Mouse (Mus musculus): Measurements from ENCODE around the gene Tgtp1.
"Not testable (repeated sequence)": the region's sequence is repeated elsewhere in the genome, so short reads cannot be mapped to it uniquely, and the experiment has no call there.

The Tgtp1 gene

DNA sequence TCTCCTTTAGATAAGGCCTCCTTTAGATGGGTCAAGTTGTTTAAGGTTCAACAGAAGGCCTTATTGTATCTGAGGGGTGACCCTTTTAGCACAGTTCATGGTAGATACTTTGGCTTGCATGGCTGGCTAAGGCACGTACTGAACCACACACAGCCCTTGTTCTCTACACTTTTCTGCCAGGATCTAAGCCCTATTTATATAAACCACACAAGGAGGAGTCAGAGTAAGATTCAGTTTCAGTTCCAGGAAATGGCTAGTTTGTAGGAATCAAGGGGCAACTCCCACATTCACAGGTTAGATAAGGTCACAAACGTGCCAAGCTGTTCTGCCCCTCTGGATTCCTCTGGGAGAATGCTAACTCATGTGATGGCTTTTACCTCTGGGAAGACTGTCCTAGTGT is at the start of gene Tgtp1:
Tgtp1 (minus strand) TSS at position 155 of the 400 bp plus-strand sequence.
- CTCF ChIA-PET: not testable (repeated sequence)

DNA sequence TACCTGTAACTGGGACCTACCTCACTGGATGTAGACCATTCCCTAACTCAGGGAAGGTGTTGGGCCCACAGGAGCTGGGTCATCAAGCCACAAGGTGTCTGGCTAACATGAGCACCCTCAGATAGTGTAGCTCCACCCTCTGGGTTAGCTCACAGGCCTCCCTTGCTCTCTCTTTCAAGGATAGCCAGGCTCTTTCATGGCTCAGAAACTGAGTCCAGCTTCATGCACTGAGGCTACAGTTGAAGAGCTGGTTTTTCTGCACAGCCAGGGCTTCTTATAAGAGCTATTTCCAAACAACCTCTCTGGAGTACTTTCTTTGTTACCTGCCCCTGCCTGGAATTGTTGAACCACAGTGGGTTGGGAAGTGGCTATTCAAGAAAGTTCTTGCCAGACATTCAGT is 18.1 kb upstream of the Tgtp1 start:
- POLR2A ChIA-PET: not testable (repeated sequence)

More for the DNA sequence above, at the start of gene Tgtp1:
- POLR2A ChIA-PET: not testable (repeated sequence)

DNA sequence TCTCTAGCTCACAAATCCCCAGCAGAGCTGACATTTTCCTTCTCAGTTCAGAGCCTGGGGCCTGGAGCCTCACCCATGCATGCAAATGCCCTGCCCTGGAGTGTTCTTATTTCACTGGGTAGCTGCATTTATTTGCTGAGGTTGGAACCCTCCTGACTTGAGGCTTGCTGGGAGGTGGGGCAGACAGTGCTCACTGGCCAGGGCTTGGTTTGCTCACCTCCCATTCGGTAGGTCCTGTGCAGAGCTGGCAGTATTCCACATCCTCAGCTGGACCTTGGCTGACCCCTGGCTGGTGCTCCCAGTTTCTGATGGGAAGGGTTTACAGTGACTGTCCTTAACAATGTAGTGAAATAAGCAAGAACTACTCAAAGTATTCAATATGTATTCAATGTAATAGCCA is 12.8 kb upstream of the Tgtp1 start:
- CTCF ChIA-PET, POLR2A ChIA-PET: not testable (repeated sequence)

More for the DNA sequence above, 18.1 kb upstream of the Tgtp1 start:
- CTCF ChIA-PET: not testable (repeated sequence)

DNA sequence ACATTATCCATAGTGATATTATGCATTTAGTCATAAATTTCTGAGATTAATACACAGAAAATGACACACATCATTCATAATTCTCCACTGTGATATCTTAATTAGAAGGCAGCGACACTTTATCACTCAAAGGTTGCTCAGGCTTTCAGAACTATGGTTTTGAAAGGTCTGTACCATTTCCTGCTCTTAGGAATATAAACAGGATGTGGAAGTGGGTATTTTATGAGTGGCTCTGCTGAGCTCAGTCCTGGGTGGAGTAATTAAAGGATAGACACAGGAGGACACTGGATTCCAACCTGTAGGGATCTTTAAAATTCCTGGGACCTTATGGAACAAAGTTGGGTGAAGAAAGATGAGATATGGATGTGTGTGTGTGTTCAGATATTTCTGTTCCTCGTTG is 12.3 kb upstream of the Tgtp1 start:
- POLR2A ChIA-PET, CTCF ChIA-PET: not testable (repeated sequence)

DNA sequence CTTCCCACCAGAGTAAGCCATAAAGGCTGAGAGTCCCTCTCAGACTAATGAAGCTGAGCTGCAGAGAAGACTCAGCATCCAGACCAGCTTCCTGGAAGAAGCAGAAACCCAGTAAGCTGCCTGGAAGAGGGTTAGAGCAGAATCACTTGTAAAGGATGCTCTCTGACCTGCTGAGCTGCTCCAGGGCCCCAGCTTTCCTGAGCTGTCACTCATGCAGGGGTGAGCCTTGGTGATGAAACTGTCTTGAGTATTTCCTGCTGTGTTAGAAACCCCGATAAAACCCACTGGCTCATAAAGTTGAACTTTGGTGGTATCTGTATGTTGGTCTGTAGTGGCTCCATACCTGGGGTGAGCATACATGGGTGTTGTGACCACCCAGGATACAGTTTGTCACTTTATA is 6.4 kb upstream of the Tgtp1 start:
- POLR2A ChIA-PET: not testable (repeated sequence)

DNA sequence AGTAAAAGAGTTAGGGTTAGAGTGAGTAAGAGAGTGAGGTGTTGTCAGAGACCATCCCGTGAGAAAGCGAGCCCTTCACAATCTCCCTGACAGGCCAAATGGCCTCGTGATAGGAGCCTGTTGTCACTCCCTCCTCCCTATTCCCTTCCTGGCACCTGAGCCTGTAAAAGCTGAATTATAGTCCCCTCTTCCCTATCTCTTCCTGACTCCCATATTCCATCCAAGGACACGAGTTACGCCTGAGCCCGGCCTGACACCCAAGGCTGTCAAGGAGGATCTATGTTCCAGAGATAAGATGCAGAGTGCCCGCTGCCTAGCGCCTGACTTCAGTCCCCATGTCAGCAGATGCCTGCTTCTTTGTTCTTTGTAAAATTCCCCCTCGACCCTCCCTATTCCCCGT is 676 bp downstream of the Tgtp1 start:
- POLR2A ChIA-PET, CTCF ChIA-PET: not testable (repeated sequence)

More for the DNA sequence above, 6.4 kb upstream of the Tgtp1 start:
- CTCF ChIA-PET: not testable (repeated sequence)

DNA sequence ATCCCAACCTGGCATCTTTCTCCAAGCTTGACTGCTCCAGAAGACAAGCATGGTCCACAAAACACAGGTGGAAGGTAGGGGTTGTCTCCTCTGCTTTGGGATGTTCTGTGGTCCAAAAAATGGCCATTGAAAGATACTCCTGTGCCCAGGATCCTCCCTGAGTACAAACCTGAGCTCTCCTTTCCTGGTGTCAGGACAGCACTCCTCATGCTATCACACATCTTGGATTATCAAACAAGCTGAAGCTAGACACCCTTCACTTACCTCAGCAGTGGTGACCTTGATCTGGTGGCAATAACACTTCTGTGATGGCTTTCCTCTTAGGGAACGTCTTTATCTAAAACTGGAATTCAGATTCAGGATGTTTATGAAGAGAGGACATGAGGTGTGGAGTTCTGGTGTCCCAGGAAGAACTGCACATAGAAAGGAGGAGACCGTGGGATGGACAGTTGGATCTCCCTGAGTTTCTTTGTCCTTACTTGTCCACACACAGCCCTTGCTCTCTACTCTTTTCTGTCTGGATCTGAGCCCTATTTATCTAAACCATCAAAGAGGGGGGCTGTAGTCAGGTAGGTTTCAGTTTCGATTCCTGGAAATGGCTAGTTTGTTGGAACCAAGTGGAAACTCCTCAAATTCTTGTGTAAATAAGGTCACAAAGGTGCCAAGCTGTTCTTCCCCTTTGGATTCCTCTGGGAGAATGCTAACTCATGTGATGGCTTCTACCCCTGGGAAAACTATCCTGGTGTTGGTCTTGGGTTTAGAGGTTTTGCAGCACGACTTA is 2.0 kb downstream of the Tgtp1 start, which contains the start of gene Gm12185:
Gm12185 (minus strand) TSS at position 487 of the 781 bp plus-strand sequence.
- POLR2A ChIA-PET, CTCF ChIA-PET: not testable (repeated sequence)

DNA sequence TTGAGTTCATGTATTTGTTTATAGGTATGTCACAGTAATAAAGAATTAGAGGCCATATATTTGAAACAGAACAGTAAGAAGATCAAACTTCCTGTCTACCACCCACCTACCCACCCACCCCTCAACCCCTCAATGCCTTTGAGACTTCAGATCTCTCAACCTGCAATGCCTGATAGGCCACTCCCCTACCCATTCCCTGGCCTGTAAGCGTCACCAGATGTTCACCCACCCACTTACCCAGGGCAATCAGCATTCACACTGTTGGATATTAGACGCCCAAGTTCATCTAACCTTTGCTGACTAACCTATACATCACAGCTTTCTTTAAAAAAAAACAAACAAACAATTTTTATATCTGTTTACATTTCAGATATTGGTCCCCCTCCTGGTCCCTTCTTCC is 4.0 kb downstream of the Tgtp1 start:
- CTCF ChIA-PET, POLR2A ChIA-PET: not testable (repeated sequence)

DNA sequence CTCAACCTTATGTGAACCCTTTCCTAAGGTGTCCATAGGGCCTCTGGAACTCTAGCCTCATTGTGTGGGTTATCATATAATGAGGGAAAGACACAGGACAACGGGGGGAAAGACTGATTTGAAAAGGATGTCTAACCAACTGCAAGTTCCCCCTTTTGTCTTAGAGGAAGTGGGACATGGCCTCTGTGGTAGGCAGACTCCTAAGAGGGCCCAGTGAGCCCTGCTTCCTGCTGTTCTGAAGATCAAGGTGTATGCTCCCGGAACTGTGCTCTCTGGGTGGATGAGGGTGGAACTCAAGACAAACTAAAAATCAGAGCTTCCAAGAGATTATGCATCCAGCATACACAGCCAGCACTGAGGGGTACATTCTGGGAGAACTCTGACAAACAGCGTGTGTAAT is 5.8 kb downstream of the Tgtp1 start:
- CTCF ChIA-PET, POLR2A ChIA-PET: not testable (repeated sequence)

DNA sequence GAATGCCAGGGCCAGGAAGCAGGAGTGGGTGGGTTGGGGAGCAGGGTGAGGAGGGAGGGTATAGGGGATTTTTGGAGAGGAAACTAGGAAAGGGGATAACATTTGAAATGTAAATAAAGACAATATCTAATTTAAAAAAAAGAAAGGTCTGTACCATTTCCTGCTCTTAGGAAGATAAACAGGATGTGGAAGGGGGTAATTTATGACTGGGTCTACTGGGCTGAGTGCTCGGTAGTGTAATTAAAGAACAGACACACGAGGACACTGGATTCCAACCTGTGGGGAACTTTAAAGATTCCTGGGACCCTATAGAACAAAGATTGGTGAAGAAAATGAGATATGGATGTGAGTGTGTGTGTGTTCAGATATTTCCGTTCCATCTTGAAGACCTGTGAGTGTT is 11.1 kb downstream of the Tgtp1 start:
- CTCF ChIA-PET, POLR2A ChIA-PET: not testable (repeated sequence)

DNA sequence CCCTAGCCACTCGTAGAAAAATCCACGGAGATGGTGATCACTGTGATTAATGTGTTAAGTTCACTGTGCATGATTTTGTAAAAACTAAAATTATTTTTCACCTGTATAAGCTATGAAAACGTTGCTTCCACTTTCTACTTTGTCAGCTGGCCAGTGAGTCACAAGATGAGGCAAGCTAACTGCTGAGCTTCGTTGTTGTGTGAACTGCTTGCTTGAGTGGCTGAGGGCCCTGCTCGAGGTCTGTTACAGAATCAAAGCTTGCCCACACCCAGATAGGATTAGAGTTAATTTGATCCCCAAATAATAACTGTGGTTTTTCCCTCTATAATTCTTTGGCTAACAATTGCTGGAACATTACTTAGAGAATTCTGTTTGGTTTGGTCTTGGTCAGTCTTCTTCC is 13.9 kb downstream of the Tgtp1 start:
- CTCF ChIA-PET, POLR2A ChIA-PET: not testable (repeated sequence)

DNA sequence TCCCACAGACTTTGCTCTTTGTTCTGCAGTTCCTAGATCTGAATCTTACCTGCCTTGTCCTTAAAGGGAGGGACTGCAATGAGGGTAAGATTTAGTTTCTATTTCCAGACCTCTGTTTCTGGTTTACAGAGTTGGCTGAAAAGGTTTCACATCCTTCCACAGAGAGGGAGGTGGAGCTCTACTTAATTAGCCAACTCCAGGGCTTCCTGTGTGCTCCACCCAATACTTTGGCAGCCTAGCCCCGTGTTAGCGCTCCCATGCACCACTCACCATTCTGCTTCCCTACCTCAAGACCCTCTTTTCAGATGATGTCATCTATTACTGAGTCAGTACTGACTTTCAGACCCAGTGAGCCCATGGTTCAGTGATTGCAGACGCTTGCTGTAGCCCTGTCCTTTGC is 14.7 kb downstream of the Tgtp1 start, which contains the start of gene 9930111J21Rik1:
9930111J21Rik1 (minus strand) TSS at position 148 of the 400 bp plus-strand sequence.
- POLR2A ChIA-PET, CTCF ChIA-PET: not testable (repeated sequence)

DNA sequence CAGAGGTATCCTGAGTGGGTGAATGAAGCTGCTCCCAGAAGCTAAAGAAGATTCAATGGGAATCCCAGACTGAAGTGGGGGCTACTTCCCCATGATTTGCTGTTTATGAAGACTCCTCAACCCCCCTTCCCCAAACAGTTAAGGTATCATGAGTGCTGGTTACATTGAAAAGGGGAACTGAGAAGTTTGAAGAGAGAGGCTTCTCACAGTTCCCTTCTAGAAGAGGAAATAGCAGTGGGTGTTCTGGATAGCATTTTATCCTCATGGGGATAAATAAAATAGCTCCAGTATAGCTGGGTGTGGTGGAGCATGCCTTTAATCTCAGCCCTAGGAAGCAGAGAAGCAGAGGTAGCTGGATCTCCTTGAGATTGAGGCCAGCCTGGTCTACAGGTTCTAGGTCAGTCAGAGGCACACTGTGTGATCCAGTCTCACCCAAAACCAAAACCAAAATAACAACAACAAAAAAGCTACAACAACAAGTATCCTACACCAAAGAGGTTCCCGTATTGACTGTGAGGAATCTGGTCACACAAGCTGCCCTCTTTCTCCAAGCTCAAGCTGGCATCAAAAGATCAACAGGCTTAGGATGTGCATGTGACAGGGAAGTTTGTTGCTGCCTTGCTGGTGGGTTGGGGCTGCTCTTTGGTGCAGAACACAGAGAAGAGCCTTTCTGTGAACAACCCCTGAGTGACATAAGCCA is 15.6 kb downstream of the Tgtp1 start, which contains the start of gene Olfr56:
Olfr56 (plus strand) TSS at position 650 of the 700 bp plus-strand sequence.
- CTCF ChIA-PET, POLR2A ChIA-PET: not testable (repeated sequence)

DNA sequence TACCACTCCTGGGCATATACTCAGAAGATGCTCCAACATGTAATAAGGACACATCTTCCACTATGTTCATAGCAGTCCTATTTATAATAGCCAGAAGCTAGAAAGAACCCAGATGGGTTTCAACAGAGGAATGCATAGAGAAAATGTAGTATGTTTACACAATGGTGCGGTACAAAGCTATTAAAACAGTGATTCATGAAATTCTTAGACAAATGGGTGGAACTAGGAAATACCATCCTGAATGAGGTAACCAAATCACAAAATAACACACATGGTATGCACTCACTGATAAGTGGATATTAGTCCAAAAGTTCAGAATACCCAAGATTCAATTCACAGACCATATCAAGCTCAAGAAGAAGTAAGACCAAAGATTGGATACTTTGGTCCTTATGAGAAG is 19.3 kb downstream of the Tgtp1 start:
- CTCF ChIA-PET, POLR2A ChIA-PET: not testable (repeated sequence)

DNA sequence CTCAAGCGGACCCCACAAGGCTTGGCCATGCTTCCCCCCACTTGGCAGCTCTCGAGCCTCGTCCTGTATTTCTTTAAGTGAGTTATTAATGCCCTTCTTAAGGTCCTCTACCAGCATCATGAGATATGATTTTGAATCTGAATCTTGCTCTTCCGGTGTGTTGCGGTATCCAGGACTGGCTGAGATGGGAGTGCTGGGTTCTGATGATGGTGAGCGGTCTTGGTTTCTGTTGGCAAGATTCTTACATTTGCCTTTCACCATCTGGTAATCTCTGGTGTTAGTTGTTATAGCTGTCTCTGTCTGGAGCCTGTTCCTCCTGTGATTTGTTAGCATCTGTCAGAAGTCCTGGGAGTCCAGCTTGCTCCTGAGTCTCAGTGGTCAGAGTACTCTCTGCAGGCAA is 47.9 kb downstream of the Tgtp1 start, which contains the start of gene Psme2b:
Psme2b (minus strand) TSS at position 101 of the 400 bp plus-strand sequence.
- CTCF ChIA-PET, POLR2A ChIA-PET: not testable (repeated sequence)

DNA sequence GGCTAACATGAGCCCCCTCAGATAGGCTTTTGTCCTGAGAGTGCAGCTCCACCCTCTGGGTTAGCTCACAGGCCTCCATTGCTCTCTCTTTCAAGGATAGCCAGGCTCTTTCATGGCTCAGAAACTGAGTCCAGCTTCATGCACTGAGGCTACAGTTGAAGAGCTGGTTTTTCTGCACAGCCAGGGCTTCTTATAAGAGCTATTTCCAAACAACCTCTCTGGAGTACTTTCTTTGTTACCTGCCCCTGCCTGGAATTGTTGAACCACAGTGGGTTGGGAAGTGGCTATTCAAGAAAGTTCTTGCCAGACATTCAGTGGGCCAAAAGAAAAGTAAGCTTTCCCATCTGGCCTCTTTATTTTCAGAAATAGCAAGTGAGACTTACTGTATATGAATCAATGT is 54.7 kb downstream of the Tgtp1 start:
- CTCF ChIA-PET, POLR2A ChIA-PET: not testable (repeated sequence)
